Mouse (Mus musculus) telencephalon, adult 2 months (tissue): Measurements from ENCODE around the gene Olfr38.

Experiments used
- DNase-seq: peaks from one replicate; pipeline ENCODE4 v3.0.0-alpha.2; 2011; ENCODE audit warnings: low read depth, low spot score

The Olfr38 gene

DNA sequence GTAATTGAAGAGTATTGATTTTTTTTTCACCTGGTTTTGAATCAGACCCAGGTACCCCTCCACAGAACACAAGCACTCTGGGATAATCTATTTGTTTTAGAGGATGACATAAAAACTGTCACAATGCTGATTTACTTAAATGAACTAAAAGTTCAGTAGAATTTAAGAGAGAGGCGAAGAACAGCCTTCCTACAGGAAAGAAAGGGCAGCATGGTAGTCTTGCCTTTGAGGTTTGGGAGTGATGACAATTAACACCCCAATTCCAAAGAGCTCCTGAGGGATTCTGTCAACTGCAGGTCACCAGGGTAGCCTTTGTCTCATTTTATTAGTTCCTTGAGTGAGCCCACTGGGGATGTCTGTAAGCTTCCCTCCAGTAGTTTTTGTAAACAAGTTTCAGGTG is at the start of gene Olfr38:
Olfr38 (plus strand) TSS at position 301 of the 400 bp plus-strand sequence.
- DNase-seq, result no peak

DNA sequence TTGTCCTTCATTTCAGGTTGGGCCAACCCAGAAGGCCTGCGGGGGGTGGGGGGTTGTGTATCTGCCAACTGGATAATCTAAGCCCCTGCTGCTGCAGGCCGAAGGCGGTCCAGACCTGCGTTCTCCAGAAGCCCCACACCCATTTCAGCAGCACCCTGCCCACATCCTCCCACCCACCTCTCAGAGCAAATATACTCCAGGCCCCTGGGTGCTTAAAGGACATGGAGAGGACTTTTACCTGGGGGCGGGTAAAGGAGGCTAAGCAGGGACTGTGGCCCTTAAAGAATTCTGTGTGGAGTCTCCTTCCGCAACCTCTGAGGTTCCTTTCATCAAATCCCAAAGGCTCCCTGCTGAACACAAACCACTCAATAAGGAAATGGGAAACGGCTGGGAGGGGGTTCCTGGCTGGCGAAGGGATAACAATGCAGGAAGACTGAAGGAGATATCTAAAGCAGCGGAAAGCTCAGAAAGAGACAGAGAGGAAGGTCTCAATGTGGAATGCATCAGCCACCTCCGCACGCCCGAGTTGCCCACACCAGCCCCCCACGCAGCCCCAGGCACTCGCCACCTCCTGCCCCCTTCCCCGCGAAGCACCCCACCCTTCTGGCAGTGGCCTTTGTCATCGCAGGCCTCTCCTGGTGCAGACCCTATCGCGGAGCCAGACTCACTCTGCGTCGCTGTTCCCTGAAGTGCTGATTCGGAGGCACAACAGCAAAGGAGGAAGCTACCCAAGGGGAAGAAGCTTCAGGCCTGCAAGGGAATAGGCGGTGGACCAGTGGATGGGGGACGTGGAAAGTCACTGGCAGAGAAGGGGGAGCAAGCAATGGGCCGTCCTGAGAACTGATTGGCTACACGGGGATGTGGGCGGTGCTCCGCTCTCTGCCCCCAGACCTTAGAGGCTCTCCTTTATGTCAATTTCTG is 46.7 kb upstream of the Olfr38 start, which contains the start of gene Tcaf1:
Tcaf1 (minus strand) TSS at position 798 of the 921 bp plus-strand sequence.
- DNase-seq, result peak; percentile 95

DNA sequence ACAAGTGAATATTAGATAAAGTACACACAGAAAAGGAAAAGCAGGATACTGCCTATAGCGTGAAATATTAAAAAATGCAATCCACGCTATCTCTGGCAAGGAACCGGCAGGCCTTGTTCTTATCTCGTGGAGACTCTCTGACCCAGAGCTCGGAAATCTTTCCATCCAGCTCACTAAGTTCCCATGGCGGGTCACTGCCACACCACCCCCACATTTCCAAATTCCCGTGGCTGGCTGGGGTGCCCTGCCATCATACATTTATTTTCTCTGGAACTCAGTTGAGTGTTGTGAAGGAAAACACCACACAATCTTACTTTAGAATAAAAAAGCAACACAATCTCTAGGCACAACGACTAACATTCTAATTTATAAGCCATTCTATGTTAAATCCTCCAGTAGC is 41.5 kb upstream of the Olfr38 start:
- no peak for DNase-seq

- no peak for DNase-seq
Measured at GRCm38 (mm10) chr6:42717973-42718372, 38.2 kb upstream of the Olfr38 start.

DNA sequence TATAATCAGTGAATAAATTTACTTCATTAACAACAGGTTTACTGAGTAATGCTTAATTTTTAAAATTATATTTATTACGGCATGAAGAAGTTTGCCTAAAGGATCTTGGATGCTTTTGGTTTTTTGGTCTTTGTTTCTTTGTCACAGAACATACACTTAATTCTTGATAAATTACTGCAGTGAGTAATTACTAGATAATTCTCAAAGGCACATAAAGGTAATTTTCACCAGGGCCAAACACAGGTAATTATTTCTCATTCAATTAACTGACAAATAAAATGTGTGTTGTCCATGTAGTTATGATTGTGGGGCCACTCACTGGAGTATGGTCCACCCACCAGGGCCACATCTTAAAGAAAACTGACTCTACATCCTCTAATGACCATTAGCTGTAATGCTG is 17.1 kb upstream of the Olfr38 start, which contains the start of gene Olfr453:
Olfr453 (plus strand) TSS at position 301 of the 400 bp plus-strand sequence.
- DNase-seq, result no peak

- DNase-seq, result peak; percentile 31
Measured at GRCm38 (mm10) chr6:42742303-42742702, 13.9 kb upstream of the Olfr38 start.

DNA sequence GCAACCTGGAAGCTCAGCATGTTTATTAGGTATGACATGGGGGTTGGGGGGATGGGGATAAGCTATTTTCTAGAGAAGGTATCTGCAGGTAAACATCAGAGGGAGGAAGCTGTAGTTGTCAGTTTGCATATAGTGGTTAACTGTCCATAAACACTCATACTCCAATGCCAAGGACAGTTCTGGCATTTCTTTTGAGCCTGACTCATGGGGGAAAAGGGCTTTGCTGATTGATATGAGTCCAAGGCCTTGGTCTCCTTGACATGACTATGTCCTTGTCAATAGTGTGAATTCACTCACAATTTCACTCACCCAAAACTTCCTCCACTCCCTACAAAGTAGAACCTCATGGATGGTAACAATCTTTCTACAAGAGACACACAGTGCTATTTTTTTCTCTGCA is 8.4 kb upstream of the Olfr38 start:
- no peak for DNase-seq

GRCm38 (mm10) chr6:42777066-42777465 is 20.9 kb downstream of the Olfr38 start:
- no peak for DNase-seq

DNA sequence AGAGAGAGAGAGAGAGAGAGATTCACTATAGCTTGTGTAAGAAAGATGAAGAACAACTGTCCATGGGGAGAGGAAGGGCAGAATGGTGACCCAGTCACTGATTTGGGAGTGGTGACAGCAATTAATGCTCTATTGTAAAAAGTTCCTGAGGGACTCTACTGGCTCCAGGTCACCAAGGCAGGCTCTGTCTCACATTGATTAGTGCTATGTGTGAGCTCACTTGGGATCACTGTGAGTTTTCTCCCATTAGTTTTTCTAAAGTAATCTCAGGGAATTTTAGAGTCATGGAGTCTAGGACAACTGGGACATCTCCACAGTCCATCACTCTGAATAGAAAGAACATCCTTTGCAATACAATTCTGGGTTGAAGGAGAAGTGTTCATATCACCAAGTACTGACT is 28.6 kb downstream of the Olfr38 start, which contains the start of gene Olfr452:
Olfr452 (plus strand) TSS at position 301 of the 400 bp plus-strand sequence.
- no peak for DNase-seq

DNA sequence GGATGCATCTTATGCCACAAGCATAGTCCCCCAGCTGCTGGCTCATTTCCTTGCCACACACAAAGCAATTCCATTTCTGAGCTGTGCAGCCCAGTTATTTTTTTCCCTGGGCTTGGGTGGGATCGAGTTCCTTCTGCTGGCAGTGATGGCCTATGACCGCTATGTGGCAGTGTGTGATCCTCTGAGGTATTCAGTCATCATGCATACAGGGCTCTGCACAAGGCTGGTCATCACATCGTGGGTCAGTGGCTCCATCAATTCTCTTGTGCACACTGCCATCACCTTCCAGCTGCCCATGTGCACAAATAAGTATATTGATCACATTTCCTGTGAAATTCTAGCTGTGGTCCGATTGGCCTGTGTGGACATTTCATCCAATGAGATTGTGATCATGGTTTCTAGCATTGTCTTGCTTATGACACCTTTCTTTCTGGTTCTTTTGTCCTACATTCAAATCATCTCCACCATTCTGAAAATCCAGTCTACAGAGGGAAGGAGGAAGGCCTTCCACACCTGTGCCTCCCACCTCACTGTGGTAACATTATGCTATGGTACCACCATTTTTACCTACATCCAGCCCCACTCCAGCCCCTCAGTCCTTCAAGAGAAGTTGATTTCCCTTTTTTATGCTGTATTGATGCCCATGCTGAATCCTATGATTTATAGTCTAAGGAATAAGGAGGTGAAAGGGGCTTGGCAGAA is 34.2 kb downstream of the Olfr38 start:
- no peak for DNase-seq

- peak; percentile 49 for DNase-seq
Measured at GRCm38 (mm10) chr6:42790949-42791556, 34.8 kb downstream of the Olfr38 start.

- no peak for DNase-seq
Measured at GRCm38 (mm10) chr6:42794982-42795381, 38.8 kb downstream of the Olfr38 start.

DNA sequence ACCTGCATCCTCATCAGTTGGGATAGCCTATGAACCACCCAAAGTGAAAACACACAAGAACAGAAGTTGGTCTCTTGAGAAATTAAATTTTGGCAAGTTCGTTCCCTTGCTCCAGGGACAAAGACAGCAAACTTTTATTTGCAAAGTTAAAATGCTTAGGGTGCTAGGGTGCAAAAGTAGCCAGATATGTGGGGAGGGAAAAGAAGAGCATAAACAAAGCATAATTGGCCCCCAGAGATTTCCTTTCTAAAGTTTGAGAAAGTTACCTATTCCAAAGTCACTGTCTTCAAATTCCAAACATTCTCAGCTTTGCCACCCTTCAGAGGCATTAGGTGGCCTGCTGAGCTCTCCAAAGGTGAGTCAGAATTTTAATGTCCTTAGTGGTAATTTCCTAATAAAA is 55.4 kb downstream of the Olfr38 start, which contains the start of gene Olfr450:
Olfr450 (plus strand) TSS at position 301 of the 400 bp plus-strand sequence.
- no peak for DNase-seq
